Mouse (Mus musculus): ENCODE data around the gene Med20.
"Not testable (repeated sequence)": the region's sequence is repeated elsewhere in the genome, so short reads cannot be mapped to it uniquely, and the experiment has no call there.

Med20 gene

DNA sequence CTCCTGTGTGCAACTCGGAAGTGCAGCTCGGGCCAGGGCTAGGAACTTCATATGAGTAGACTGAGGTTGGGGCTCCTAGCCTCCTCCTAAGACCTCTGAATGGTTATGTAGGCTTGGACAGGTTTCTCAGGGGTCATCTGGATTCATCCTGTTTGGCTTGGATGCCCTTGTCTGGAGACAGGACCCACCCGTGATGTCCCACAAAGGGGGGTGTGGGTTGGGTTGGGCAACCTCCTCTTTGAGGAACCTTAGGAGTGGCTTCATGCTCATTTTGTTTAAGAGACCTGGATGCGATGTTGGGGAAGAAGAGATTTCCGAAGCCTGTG, 14.6 kb upstream of the Med20 start:
- DNase-seq (ENCODE audit: low spot score in 2 of 2) = no peak

DNA sequence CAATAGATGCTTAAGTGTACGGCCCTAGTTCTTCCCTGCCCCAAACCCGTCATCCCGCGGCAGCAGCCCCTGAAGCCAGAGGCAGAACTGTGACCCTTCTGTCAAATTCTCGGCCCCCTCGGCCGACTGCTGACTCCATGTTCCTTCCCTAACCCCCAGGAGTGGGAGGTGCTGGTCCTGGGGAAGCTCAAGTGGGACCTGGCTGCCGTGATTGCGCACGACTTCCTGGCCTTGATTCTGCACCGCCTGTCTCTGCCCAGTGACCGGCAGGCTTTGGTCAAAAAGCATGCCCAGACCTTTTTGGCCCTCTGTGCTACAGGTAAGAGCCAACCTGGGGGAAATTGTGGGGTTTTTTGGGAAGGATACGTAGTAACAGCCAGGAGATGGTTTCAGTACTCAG, 14.1 kb upstream of the Med20 start:
- no peak for DNase-seq (ENCODE audit: low spot score in 2 of 2)

DNA sequence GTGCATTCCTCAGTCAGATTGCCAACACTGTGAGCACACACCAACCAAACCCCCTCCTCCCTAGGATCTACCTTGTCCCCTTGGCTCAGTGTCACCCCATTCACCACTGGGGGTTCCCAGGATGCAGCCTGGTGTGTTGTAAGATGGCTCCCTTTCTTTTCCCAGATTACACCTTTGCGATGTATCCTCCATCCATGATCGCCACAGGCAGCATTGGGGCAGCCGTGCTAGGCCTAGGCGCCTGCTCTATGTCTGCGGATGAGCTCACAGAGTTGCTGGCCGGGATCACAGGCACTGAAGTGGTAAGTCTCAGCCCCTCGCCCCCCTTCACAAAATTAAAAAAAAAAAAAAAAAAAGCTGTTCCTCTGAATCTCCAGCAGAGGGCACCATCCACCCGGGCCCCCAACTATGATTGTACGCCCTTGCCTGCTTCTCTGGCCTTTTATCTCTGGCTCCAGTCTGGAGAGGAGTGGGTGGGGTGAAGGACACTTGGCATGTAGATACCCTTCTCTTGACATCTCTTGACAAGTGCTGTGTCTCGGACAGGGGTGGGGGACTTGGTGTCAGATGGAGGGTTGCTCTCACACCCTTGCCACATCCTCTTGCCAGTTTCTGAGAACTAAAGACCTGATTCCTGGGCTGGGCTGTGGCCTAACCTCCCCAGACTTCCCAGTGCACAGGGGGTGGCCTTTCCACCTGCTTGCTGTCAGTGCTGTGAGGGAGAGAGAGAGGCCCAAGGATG, 13.4 kb upstream of the Med20 start:
- peak in 1 of 2 experiments; percentile 36 for DNase-seq (ENCODE audit: low spot score in 2 of 2)

DNA sequence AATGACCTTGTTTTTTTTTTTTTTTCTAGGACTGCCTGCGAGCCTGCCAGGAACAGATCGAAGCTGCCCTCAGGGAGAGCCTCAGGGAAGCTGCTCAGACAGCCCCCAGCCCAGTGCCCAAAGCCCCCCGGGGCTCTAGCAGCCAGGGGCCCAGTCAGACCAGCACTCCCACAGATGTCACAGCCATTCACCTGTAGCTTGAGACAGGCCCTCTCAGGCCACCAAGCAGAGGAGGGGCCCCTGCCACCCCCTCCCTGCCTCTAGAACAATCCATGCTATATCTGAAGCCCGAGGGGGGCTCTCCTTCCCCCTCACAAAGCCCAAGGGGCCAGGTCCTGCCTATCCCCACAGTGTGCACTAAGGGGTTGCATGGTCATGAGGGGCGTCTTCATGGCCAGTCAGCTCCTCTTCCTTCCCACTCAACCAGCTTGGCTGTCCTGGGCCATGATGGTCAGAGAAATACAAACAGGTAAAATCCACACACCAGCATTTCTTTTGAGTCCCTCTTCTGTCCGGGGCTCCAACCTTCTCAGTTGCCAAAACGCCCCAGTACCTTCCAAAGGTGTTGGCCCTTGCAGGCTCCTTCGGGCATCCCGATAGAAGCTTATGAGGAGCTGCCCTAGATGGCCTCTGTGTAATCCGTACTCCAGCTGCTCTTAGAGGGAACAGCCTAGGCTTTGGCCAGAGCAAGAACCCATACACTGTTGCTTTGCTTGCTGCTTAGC, 12.6 kb upstream of the Med20 start:
- DNase-seq (ENCODE audit: low spot score in 2 of 2) = not testable (repeated sequence)

DNA sequence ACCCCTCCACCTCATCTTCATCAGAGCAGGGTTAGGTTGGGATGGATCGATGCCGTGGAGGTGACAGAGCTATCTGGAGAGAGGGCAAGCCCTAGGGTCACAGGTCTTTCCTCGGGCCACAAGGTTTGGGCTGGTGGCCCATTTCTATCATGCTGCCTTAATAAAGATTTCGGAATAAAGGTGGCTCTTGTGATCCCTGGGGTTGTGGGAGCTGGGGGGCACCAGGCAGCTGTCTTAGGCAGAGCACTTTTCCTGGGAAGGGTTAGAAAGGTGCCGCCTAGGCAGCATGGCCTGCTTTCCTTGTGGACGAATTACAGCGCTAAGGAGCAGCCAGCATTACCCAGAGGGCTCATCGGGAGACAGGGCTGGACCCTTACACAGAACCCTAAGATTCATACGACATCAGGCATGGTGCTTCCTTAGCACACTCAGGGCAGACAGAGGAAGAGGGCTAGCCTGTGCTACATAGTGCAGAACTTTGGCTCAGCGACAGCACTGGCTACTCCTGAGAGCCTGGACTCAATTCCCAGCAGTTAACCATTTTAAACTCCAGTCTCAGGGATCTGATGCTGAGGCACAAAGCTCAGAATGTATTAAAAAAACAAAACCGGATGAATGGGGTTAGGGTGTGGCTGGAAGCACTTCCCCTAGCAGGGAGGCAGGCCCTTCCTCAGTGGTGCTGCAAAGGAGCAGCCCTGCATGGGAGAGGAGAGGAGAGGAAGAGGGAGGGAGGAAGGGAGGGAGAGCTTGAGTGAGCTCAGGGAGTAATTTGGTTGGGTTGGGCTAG, 11.7 kb upstream of the Med20 start:
- peak; percentile 42 to 65 for DNase-seq (ENCODE audit: low spot score in 2 of 2)

DNA sequence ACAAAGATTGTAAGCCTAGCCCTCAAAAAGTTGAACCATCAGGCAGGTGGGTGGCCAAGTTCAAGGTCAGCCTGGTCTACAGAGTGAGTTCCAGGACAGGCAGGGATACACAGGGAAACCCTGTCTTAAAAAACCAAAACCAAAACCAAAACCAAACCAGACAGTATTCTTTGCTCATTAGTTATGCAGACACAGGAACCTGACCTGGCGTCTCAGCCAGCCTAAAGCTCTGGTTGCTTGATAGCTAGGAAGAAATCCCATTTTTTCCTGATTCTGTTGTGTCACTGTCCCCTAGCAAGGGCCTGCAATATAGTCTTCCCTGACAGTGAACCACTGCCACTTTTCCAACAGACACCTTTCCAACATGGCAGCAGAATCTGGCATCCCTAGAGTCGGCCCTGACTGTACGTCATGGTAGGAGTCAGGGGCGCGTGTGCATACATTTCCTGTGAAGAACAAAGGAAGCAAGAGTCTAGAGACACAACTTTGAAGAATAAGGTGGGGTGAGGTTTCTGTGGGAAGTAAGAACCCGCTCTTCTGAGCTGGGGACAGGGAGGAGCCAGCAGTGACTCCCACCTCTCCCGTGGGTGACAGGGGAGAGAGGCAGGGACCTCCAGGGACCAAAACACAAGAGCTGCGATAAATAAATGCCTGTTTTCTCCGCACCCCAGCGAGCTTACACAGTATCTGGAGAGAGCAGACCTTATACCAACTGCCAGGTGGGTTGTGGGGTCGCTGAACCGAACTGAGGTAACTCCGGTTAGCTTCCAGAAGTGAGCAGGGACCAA, 10.6 kb upstream of the Med20 start:
- DNase-seq (ENCODE audit: low spot score in 2 of 2) = no peak

DNA sequence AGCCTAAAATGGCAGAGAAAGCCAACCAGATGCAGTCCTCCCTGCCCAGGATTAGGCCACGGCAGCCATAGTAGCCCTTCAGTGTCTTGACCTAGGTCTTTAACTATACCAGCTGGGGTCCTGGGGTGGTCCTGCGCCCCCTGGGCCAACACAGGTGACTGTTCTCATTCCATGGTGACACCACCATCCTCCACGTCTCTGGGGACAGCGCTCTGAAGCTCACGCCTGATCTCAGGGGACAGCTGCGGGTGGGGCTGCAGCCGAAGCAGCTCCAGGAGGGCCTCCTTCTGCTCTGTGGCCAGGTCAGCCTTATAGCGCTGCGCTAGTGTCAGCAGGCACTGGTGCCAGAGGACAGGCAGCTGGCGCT, 10.0 kb upstream of the Med20 start:
- no peak for DNase-seq (ENCODE audit: low spot score in 2 of 2)

DNA sequence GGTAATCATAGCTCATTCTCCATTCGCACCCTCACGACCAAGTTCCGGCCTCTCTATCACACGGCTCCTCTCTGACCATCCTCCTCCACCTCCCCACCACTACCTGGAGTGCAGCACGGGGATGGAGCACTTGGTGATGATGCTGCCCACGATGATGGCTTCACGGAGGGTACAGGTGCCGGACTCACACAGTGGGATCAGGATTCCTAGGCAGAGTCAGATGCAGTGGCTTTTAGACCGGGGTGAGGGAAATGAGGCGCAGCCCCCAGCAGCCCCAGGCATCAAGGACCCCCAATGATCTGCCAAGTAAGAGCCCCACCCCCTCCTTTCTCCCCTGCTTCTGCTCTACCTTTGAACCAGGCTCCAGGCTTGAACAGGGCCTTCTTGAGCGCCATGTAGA, 9.1 kb upstream of the Med20 start:
- DNase-seq (ENCODE audit: low spot score in 2 of 2) = no peak

DNA sequence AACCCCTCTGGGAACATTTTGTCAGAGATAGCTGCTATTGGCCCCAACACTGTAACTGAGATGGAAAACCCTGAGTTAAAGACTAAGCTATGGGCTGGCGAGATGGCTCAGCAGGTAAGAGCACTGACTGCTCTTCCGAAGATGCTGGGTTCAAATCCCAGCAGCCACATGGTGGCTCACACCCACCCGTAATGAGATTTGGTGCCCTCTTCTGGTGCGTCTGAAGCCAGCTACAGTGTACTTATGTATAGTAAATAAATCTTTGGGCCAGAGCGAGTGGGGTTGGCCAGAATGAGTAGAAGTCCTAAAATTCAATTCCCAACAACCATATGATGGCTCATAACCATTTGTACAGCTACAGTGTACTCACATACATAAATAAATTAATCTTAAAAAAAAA, 5.2 kb upstream of the Med20 start:
- DNase-seq (ENCODE audit: low spot score in 2 of 2) = no peak

DNA sequence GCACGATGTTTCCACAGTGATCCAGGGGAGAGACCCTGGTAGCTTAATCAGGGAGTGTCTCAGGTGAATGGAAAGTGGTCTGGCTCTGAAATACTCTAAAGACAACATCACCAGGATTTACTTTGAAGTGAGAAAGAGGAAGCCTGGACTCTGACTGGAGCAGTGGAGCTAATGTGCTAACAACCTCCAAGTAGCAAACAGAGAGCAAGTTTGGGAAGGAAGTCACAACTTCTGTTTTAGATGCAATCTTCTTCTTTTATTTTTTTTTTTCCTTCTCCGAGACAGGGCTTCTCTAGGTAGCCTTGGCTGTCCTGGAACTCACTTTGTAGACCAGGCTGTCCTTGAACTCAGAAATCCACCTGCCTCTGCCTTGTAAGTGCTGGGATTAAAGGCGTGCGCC, 2.2 kb upstream of the Med20 start:
- no peak for DNase-seq (ENCODE audit: low spot score in 2 of 2)

DNA sequence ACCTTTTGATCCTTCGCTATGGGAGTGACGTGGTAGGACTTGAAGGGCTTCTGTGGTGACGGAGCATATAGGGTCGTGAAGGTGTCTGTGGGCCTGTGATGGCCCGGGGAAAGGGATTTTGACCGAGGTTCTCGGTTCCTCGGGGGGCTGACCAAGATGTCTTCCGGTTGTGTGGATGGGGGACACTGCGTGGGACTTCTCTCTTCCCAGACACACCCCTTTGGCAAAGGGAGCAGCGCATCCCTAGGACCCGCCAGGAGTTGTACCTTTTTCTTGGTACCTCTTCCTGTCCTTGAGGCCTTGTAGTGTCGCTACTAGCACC, 240 bp downstream of the Med20 start:
- no peak for DNase-seq (ENCODE audit: low spot score in 2 of 2)

DNA sequence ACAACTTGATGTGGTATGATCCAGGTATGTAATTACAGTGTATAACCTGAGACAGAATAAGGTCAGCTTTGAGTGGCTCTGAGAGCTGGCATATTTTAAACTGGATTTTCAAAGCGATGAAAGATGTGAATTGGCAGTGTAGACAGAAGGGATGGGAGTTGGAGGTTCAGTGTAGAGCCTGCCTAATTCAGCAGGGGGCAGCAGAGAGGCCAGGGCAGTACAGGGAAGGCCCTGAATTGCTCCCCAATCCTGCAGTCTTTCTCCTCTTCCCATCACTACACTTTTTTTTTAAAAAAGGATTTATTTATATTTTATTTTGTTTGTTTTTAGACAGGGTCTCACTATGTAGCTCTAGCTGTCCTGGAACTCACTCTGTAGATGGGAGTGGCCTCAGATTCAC, 2.6 kb downstream of the Med20 start:
- peak in 1 of 2 experiments; percentile 11 for DNase-seq (ENCODE audit: low spot score in 2 of 2)

DNA sequence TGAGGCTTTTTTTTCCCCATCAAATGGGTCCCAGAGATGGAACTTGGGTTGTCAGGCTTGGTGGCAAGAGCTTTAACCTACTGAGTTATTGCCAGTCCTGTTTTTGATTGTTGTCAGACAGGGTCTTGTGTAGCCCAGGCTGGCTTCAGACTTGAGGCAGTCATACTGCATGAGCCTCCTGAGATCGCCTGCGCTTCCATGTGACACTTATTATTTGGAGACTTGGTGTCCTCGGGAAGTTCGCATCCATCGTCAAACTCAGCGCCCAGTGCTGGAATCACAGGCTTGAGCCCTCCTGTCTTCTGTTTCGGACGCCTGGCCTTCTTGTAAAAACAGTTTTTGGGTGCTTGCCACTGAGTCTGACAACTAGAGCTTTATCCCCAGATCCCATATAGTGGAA, 4.7 kb downstream of the Med20 start:
- DNase-seq (ENCODE audit: low spot score in 2 of 2) = no peak

DNA sequence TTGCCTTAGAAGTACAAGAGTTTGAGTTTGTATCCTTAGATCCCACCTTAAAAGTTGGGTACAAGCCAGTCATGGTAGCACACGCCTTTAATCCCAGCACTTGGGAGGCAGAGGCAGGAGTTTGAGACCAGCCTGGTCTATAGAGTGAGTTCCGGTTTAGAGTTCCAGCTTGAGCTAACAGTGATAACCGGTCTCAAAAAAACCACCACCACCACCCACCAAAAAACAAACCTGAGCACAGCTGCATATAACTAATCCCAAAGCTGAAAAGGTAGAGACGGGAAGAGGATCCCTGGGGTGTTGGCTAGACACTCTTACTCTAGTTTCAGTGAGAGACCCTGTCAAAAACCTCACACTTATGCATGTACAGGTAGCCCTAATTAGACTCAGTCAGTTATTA, 5.3 kb downstream of the Med20 start:
- no peak for DNase-seq (ENCODE audit: low spot score in 2 of 2)

DNA sequence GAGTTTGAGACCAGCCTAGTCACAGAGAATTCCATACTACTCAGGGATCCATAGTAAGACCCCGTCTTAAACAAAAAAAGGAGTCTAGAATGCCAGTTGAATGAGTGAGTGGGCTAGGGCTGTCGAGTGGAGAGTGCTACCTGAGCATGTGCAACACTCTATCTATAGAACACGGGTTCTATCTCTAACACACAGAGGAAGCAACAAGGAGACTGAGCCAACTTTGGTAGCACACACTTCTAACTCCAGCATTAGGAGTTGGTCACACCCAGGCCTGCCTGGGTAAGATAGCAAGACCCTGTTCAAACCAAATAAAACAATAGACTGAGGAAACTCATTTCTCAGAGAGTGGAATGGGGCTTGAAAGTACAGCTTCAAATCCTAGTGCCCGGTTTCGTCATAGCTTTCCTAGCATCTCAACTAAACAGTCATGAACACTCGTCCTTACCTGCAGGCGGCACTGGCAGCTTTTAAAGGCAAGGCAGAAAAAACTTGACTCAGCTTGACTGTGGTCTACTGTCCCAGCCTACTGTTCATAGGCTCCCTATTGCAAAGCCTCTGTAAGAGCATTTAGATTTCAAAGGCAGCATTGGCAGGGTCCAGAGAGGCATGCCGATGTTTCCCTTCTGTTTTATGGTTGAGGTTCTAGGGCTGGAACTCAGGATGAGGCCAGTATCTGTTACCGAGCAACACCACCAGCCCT, 6.4 kb downstream of the Med20 start:
- no peak for DNase-seq (ENCODE audit: low spot score in 2 of 2)

DNA sequence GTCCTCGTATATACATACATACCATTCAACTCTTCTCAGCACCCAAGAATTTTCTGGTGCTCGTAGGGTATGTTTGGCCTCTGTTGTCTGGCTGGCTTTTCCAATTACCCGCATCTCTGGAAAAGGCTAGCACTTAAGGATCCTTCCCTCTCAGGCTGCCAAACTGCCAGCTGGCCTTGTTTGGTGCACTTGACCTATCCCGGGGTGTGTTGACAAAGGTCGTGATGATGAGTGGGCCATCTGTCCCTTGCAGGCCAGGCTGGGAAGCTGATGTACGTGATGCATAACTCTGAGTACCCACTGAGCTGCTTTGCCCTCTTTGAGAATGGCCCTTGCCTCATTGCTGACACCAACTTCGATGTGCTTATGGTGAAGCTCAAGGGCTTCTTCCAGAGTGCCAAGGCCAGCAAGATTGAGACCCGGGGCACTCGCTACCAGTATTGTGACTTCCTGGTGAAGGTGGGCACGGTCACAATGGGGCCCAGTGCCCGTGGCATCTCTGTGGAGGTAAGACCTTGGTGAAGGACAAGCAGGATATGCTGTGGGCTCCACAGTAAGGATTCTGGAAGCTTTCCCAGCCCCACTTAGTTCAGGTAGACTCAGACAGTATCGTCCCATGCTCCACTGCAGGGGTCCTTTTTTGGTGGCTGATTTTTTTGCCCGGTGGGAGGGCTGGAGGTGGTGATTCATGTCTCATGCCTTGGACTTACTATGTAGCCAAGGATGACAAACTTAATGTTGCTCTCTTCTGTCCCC, 7.4 kb downstream of the Med20 start:
- no peak for DNase-seq (ENCODE audit: low spot score in 2 of 2)

DNA sequence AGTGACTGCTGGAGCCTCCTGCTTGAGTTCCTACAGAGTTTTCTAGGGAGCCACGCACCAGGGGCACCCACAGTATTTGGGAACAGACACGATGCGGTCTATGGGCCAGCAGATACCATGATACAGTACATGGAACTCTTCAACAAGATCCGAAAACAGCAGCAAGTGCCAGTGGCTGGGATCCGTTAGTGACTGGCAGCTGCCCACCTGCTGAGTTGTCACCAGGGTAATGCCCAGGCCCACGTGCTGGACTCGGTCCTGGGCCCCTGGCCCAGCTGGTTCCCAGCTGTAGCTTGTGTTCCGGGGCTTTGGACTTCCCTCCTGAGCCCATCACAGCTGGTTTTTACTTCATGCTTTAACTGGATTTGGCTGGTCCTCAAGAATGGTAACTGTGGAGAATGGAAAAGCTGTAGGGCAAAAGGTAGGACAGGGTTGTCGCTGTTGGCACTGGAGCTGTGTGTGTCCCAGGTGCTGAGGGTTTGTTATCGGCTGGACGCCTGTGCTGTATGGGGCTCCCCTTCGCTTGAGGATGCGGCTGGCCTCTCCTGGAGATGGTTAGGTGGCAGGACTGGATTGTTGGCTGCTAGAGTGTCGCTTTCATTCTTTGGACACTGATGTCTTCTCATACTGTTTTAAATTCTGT, 11.7 kb downstream of the Med20 start:
- DNase-seq (ENCODE audit: low spot score in 2 of 2) = no peak

DNA sequence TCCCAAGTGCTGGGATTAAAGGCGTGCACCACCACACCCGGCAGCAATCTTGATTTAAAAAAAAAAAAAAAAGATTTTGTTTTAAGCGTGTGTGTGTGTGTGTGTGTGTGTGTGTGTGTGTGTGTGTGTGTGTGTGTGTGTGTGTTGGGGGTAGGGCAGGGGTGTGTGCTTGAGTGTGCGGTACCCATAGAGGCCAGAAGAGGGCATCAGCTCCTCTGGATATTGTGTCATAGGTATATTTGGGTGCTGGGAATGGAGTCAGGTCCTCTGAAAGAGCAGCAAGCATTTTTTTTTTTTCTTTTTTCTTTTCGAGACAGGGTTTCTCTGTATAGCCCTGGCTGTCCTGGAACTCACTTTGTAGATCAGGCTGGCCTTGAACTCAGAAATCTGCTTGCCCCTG, 13.2 kb downstream of the Med20 start:
- not testable (repeated sequence) for DNase-seq (ENCODE audit: low spot score in 2 of 2)

DNA sequence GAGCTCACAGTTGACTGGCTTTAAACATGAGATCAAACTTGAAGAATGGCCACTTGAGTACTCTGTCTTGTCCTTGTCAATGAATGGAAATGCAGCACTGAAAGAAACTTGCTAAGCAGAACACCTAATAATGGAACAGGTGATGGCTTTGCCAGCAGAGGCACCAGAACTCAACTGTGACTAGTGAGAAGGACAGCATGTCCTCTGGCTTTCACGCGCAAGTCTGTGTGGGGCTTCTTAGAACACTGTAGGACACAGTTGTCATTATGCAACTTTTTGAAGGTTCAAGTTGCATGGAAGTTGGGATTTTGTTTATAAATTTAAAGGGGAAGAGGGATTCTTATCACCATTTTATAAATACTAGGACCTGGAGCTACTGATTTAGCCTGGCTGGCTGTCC, 13.7 kb downstream of the Med20 start:
- DNase-seq (ENCODE audit: low spot score in 2 of 2) = peak in 1 of 2 experiments; percentile 40

DNA sequence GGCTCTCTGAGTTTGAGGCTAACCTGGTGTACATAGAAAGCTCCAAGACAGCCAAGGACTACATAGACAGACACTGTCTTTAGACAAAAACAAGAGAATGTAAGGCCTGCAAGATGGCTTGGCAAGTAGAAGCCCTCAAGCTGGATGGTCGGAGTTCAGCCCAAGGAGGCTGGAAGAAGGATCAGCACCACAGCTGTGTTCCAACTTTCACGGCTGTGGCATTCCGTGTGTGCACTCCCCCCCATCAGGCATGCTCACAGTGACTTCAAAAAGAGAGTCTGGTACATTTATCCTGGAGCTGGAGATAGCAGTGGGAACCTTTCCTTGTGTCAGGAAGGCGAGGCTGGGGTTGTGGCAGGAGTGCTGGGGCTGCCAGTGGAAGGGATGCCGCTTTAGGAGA, 14.6 kb downstream of the Med20 start:
- DNase-seq (ENCODE audit: low spot score in 2 of 2) = no peak
